Mouse (Mus musculus) hindbrain, postnatal 0 days (tissue): ENCODE results near the gene Trnp1. TPM values are rescaled to one million over a fixed set of nuclear protein-coding genes. Genes with fewer than 3 reads are reported as not detected.

Source experiments
- ATAC-seq: fragments of 200-750 bp; cut with Nextera tagmentation; 2 replicates; pipeline ENCODE4 v1.8.0; 2017; ENCODE audit warnings: mild to moderate bottlenecking, moderate TSS enrichment, moderate library complexity
- DNase-seq: peaks from one replicate; pipeline ENCODE4 v3.0.0-alpha.2; 2015; ENCODE audit warnings: low spot score
- H3K27ac ChIP-seq: fragments of 300-500 bp; sonication (generic); 2 replicates; pipeline ENCODE4 v1.5.1; 2014; ENCODE audit warnings: mild to moderate bottlenecking
- H3K27me3 ChIP-seq: fragments of 300-500 bp; sonication (generic); 2 replicates; pipeline ENCODE4 v1.6.1; 2014; ENCODE audit warnings: low read length, mixed read lengths; ENCODE audit not compliant: insufficient read depth
- H3K36me3 ChIP-seq: fragments of 300-500 bp; sonication (generic); 2 replicates; pipeline ENCODE4 v1.6.1; 2014; ENCODE audit warnings: low read length, mixed read lengths; ENCODE audit not compliant: insufficient read depth
- H3K4me1 ChIP-seq: fragments of 300-500 bp; sonication (generic); 2 replicates; pipeline ENCODE4 v1.6.1; 2014; ENCODE audit warnings: antibody characterized with exemption, low read length, mixed read lengths; ENCODE audit not compliant: insufficient read depth
- H3K4me2 ChIP-seq: fragments of 300-500 bp; sonication (generic); 2 replicates; pipeline ENCODE4 v1.6.1; 2014; ENCODE audit warnings: low read depth, mild to moderate bottlenecking, low read length, moderate library complexity, mixed read lengths
- H3K4me3 ChIP-seq: fragments of 300-500 bp; sonication (generic); 2 replicates; pipeline ENCODE4 v1.5.1; 2014; ENCODE audit warnings: low read length
- H3K9ac ChIP-seq: fragments of 300-500 bp; sonication (generic); replicated peaks from 2 replicates; pipeline ENCODE4 v1.6.1; 2014; ENCODE audit warnings: mild to moderate bottlenecking, low read length, moderate library complexity, mixed read lengths
- H3K9me3 ChIP-seq: fragments of 300-500 bp; sonication (generic); 2 replicates; pipeline ENCODE4 v1.6.1; 2016; ENCODE audit warnings: low read length, mixed read lengths
- CTCF ChIP-seq: IDR thresholded peaks from 2 replicates; pipeline ENCODE4 v1.5.1; 2016; ENCODE audit warnings: antibody characterized with exemption, control low read depth, low read depth
- WGBS: fragments of 180-500 bp; shearing (Covaris S2); extraction: QIAGEN DNeasy Blood & Tissue Kit; methylation state at CpG from one replicate; pipeline ENCODE4 v1.1.7; 2014; 5-methylcytosine and 5-hydroxymethylcytosine counted together
- polyA plus RNA-seq: library from polyadenylated mRNA; unstranded; fragments of >200 nt; fragmentation: Nextera tagmentation; extraction: Ambion mirVana; gene quantifications from 2 replicates; pipeline ENCODE4 v1.2.1, GENCODE M21; 2015
- total RNA-seq: library from RNA; depleted of rRNA; stranded (reverse); fragments of >200 nt; gene quantifications from 2 replicates; pipeline ENCODE4 v1.2.3, GENCODE M21; 2014

The Trnp1 gene
- total and polyA plus RNA-seq, 2 experiments from 2014 or later: 22.0 to 54.5 TPM

GRCm38 (mm10) chr4:133480754-133481153 is 17.6 kb downstream of the Trnp1 start:
- peaks cover 4% of the 10 kb centered on the region; the same call in 1 of the 2 replicates for H3K4me1 ChIP-seq
- no peak overlapping the region for H3K4me3 ChIP-seq
- no peak overlapping the region for H3K9ac ChIP-seq
- no peaks in the 10 kb centered on the region for H3K9me3 ChIP-seq
- DNase-seq (no peak), ATAC-seq (no peak)
- no peak for TF ChIP-seq CTCF
- no peaks in the 10 kb centered on the region; the same call in 1 of the 2 replicates for H3K27me3 ChIP-seq
- H3K4me2 ChIP-seq: no peak overlapping the region
- no peak overlapping the region for H3K27ac ChIP-seq
- WGBS: 43% methylated on average over 6 of the region's 6 CpGs
- H3K36me3 ChIP-seq: no peaks in the 10 kb centered on the region

- ATAC-seq (no peak), DNase-seq (no peak)
- no peak for TF ChIP-seq CTCF
- no peak overlapping the region for H3K27ac ChIP-seq
- 2% methylated on average over 34 of the region's 34 CpGs for WGBS
- peak overlapping the region; percentile 45 for H3K4me2 ChIP-seq
- no peaks in the 10 kb centered on the region; the same call in 1 of the 2 replicates for H3K27me3 ChIP-seq
- no peaks in the 10 kb centered on the region for H3K9me3 ChIP-seq
- no peaks in the 10 kb centered on the region for H3K36me3 ChIP-seq
- H3K4me3 ChIP-seq: peak overlapping the region; percentile 28
- H3K4me1 ChIP-seq: peaks cover 4% of the 10 kb centered on the region; the same call in 1 of the 2 replicates
- H3K9ac ChIP-seq: no peak overlapping the region
Observed at GRCm38 (mm10) chr4:133480185-133480537, 18.2 kb downstream of the Trnp1 start.

- WGBS: 3% methylated on average over 29 of the region's 29 CpGs
- Histone ChIP-seq H3K4me2 (peak within 1 kb of the TSS; percentile 45), H3K36me3 (no peaks in the 10 kb centered on the region), H3K27ac (no peak within 1 kb of the TSS), H3K9ac (no peak within 1 kb of the TSS), H3K4me1 (peaks cover 4% of the 10 kb centered on the region; the same call in 1 of the 2 replicates), H3K4me3 (peak within 1 kb of the TSS; percentile 28), H3K27me3 (no peaks in the 10 kb centered on the region; the same call in 1 of the 2 replicates), H3K9me3 (no peaks in the 10 kb centered on the region)
- DNase-seq (peak; percentile 98), ATAC-seq (peak; percentile 98)
- peak; percentile 93 for TF ChIP-seq CTCF
Observed at GRCm38 (mm10) chr4:133479458-133480184, 18.7 kb downstream of the Trnp1 start, which contains the start of gene Tent5b. Tent5b (plus strand) TSS chr4:133480132.

- Histone ChIP-seq H3K9ac (no peak overlapping the region), H3K4me1 (no peaks in the 10 kb centered on the region), H3K4me3 (no peak overlapping the region), H3K4me2 (no peak overlapping the region), H3K27me3 (0 out of 2 replicates have a peak, but pooled peaks cover 3% of the 10 kb centered on the region), H3K36me3 (no peaks in the 10 kb centered on the region), H3K9me3 (peaks cover 3% of the 10 kb centered on the region; the same call in 1 of the 2 replicates), H3K27ac (no peak overlapping the region)
- ATAC-seq: no peak
- peak; percentile 36; the same call in 1 of the 2 replicates for TF ChIP-seq CTCF
- DNase-seq: no peak
- WGBS: 71% methylated on average over 2 of the region's 2 CpGs
Observed at GRCm38 (mm10) chr4:133473833-133474232, 24.5 kb downstream of the Trnp1 start.

GRCm38 (mm10) chr4:133471135-133471821 is 27.1 kb downstream of the Trnp1 start:
- 81% methylated on average over 7 of the region's 7 CpGs for WGBS
- Histone ChIP-seq H3K9ac (no peak overlapping the region), H3K9me3 (peaks cover 3% of the 10 kb centered on the region; the same call in 1 of the 2 replicates), H3K27ac (no peak overlapping the region), H3K4me3 (no peak overlapping the region), H3K4me1 (no peaks in the 10 kb centered on the region), H3K36me3 (no peaks in the 10 kb centered on the region), H3K27me3 (0 out of 2 replicates have a peak, but pooled peaks cover 4% of the 10 kb centered on the region), H3K4me2 (no peak overlapping the region)
- TF ChIP-seq CTCF: peak; percentile 15; the same call in 1 of the 2 replicates
- DNase-seq: no peak
- no peak for ATAC-seq

- no peak for TF ChIP-seq CTCF
- H3K27me3 ChIP-seq: 0 out of 2 replicates have a peak, but pooled peaks cover 4% of the 10 kb centered on the region
- no peak overlapping the region for H3K4me3 ChIP-seq
- ATAC-seq: no peak
- 22% methylated on average over 12 of the region's 12 CpGs for WGBS
- H3K27ac ChIP-seq: no peak overlapping the region
- H3K9ac ChIP-seq: no peak overlapping the region
- DNase-seq: no peak
- no peaks in the 10 kb centered on the region for H3K4me1 ChIP-seq
- no peaks in the 10 kb centered on the region for H3K36me3 ChIP-seq
- peaks cover 3% of the 10 kb centered on the region; the same call in 1 of the 2 replicates for H3K9me3 ChIP-seq
- H3K4me2 ChIP-seq: 0 out of 2 replicates have a peak overlapping the region, but pooled peaks have one; percentile 11
Observed at GRCm38 (mm10) chr4:133469122-133469521, 29.2 kb downstream of the Trnp1 start.
